Mouse (Mus musculus) ES-E14 (cell line): ENCODE measurements around the gene Ptpn1. TPM values are rescaled to one million over a fixed set of nuclear protein-coding genes. Genes with fewer than 3 reads are reported as not detected.

Experiments
- DNase-seq: peaks from one replicate; pipeline ENCODE4 v3.0.0-alpha.2; 2013; ENCODE audit warnings: low read depth, low spot score
- H3K27ac ChIP-seq: 2 replicates; pipeline ENCODE4 v1.5.1; 2012; ENCODE audit warnings: low read depth, mild to moderate bottlenecking, low read length, moderate library complexity, mixed read lengths; ENCODE audit not compliant: poor library complexity, insufficient read depth, severe bottlenecking
- H3K36me3 ChIP-seq: 2 replicates; pipeline ENCODE4 v1.6.1; 2012; ENCODE audit warnings: mild to moderate bottlenecking, low read length, moderate library complexity, mixed read lengths; ENCODE audit not compliant: control insufficient read depth, poor library complexity, insufficient read depth, severe bottlenecking
- H3K4me1 ChIP-seq, 2 experiments: fragments of 150-350 bp in 1 of 2; sonication (generic) in 1 of 2; 2 replicates each; pipeline ENCODE4 v1.6.1; 2012; ENCODE audit warnings: low read length in 2 of 2, mild to moderate bottlenecking in 1 of 2, mixed read lengths in 1 of 2; ENCODE audit not compliant: control insufficient read depth in 2 of 2, insufficient read depth in 2 of 2, poor library complexity in 1 of 2
- H3K4me3 ChIP-seq, 2 experiments: fragments of 150-350 bp in 1 of 2; sonication (generic) in 1 of 2; 2 replicates each; pipeline ENCODE4 v1.5.1; 2012; ENCODE audit warnings: low read length in 2 of 2, low read depth in 1 of 2, mild to moderate bottlenecking in 1 of 2, mixed read lengths in 1 of 2; ENCODE audit not compliant: insufficient read depth in 1 of 2, poor library complexity in 1 of 2, severe bottlenecking in 1 of 2
- H3K9ac ChIP-seq: 2 replicates; pipeline ENCODE4 v1.6.1; 2012; ENCODE audit warnings: low read depth, mild to moderate bottlenecking, low read length, mixed read lengths; ENCODE audit not compliant: poor library complexity, insufficient read depth, severe bottlenecking
- H3K9me3 ChIP-seq: fragments of 150-350 bp; sonication (generic); 2 replicates; pipeline ENCODE4 v1.6.1; 2012; ENCODE audit warnings: low read depth, mild to moderate bottlenecking, low read length; ENCODE audit not compliant: control insufficient read depth, insufficient read depth
- CHD2 ChIP-seq: IDR thresholded peaks from 2 replicates; pipeline ENCODE4 v1.6.1; 2014; ENCODE audit warnings: mild to moderate bottlenecking, low read depth, low read length, inconsistent platforms
- HCFC1 ChIP-seq: IDR thresholded peaks from 2 replicates; pipeline ENCODE4 v1.6.1; 2012; ENCODE audit warnings: low read length, inconsistent platforms, borderline replicate concordance; ENCODE audit not compliant: insufficient read depth
- MAFK ChIP-seq: IDR thresholded peaks from 2 replicates; pipeline ENCODE4 v1.6.1; 2014; ENCODE audit warnings: mild to moderate bottlenecking, low read depth, low read length, inconsistent platforms; ENCODE audit not compliant: insufficient read depth
- ZC3H11A ChIP-seq: IDR thresholded peaks from 2 replicates; pipeline ENCODE4 v1.6.1; 2012; ENCODE audit warnings: low read depth, mild to moderate bottlenecking, inconsistent platforms, low read length, borderline replicate concordance
- ZNF384 ChIP-seq: IDR thresholded peaks from 2 replicates; pipeline ENCODE4 v1.6.1; 2012; ENCODE audit warnings: low read depth, low read length, inconsistent platforms
- in situ Hi-C, 2 experiments: fragments of 600-800 bp; cut with MboI; formaldehyde crosslinking; loops; one replicate each; pipeline ENCODE4 v1.15.1; 2025; ENCODE audit warnings: low sequenced_read_pairs in 2 of 2, inconsistent platforms in 1 of 2; ENCODE audit not compliant: unreplicated experiment in 2 of 2
- total RNA-seq: library from RNA; depleted of rRNA; stranded (reverse); fragments of 300-350 nt; gene quantifications from 2 replicates; pipeline ENCODE4 v1.2.3, GENCODE M21; 2012

Gene Ptpn1
- total RNA-seq, 1 experiment = 39.9 TPM

DNA sequence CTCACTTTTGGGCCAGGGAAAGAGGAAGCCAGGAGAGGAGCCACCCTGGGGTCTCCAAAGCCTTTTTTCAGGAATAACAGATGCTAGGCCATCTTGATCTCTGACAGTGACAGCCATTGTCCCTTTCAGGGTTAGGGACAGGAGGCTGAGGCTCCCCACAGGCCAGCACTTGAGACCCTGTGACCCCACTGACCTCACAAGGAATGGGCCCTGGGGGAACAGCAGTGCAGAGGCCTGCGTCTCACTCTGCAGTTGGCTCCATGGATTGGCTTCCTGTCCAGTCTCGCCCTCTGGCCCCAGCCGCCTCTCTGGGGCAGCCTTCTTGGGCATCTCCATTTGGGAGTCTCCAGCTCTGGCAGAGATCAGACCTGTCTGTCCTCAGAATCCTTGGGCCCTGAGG lies 76.3 kb downstream of the Ptpn1 start:
- Histone ChIP-seq H3K9me3 (no peaks in the 10 kb centered on the region), H3K9ac (no peak overlapping the region), H3K4me1 (peaks cover 0 to 13% of the 10 kb centered on the region in 2 experiments; a peak in 2 of 4 replicates), H3K27ac (no peak overlapping the region), H3K36me3 (no peaks in the 10 kb centered on the region), H3K4me3 (no peak overlapping the region)
- no peak for TF ChIP-seq ZNF384
- TF ChIP-seq CHD2 = no peak
- no peak for TF ChIP-seq HCFC1
- TF ChIP-seq ZC3H11A = no peak
- no peak for TF ChIP-seq MAFK
- DNase-seq = no peak
- in situ Hi-C loops = no loop called here

DNA sequence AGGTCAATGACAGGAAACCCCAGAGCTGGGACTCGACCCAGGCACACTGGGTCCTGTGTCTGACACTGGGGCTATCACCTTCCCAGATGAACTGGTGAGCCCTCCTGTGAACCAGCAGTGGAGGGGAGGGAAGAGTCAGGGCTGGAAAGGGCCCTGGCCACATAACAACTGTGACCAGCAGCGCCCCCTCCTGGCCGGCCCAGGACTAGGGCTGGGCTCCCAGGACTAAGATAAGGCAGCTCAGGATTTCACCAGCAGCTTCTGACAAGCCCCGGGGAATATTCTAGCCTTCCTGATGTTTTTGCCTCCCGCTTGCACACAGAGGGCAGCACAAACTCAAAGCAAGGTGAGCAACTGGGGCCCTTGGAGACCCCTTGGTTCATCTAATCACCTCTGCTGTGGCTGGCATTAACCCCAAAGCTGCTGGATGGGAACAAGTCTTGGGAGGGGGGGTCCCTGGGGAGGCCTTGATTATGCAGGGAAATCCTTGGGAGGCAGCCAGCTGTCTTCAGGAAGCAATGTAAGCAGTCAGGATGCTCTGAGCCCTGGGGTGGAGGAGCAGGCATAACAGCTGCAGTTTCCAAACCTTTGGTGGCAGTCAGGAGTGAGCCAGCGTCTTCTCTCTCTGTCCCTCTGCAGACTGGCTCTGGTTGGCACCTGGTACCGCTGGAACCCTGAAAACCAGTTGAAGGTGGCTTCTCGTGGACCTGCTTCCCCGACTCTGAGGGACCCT lies 78.2 kb downstream of the Ptpn1 start, which contains the start of gene Ripor3:
TSS of gene Ripor3 (minus strand) at position 683 of the 733 bp plus-strand sequence.
- H3K27ac ChIP-seq = no peak within 1 kb of the TSS
- H3K4me3 ChIP-seq = no peak within 1 kb of the TSS
- in situ Hi-C loops = no loop called here
- no peaks in the 10 kb centered on the region for H3K36me3 ChIP-seq
- TF ChIP-seq CHD2 = no peak
- no peak for TF ChIP-seq ZC3H11A
- H3K4me1 ChIP-seq = peaks cover 0 to 10% of the 10 kb centered on the region in 2 experiments; a peak in 2 of 4 replicates
- DNase-seq = peak; percentile 55
- no peaks in the 10 kb centered on the region for H3K9me3 ChIP-seq
- H3K9ac ChIP-seq = no peak within 1 kb of the TSS

DNA sequence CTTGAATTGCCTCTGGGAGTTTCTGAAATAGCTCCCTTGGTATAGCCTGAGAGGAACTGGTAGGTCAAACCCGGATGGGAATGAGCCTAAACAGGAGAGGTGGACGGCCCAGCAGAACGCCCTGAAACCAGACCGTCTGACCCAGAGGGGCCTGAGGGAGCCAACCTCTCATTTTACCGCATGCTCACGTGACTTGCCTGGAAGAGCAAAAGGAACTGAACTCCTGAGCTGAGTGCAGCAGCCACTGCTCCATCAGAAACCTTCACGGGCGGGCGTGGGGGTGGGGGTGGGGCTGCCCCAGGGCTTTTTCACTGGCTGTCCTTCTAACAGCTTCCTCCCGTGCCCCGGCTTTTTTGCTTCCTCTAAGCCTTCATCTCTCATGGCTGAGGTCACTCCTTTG lies 79.0 kb downstream of the Ptpn1 start:
- H3K27ac ChIP-seq = no peak overlapping the region
- DNase-seq = no peak
- in situ Hi-C loops = no loop called here

DNA sequence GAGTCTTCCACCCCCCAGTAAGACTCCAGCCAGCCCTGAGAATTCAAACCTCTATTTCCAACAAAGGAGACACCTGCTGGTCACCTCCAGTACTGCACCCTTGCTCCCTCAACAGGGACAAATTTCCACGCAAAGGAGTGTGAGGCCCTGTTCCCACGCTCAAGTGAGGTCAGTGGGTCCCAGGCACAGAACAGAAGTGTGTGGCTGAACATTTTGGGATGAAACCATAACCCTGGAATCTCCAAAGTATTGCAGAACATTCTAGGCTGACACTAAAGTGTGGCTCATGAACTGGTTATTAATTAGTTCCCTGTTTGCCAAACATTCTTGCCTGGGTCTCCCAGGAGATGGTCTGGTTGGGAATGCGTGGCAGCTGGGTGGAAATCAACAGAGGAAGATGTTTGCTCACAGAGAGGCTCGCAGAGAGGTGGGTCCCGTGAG lies 85.1 kb downstream of the Ptpn1 start:
- DNase-seq = peak; percentile 47
- no peaks in the 10 kb centered on the region for H3K4me1 ChIP-seq

More for the DNA sequence above, 79.0 kb downstream of the Ptpn1 start:
- no peaks in the 10 kb centered on the region for H3K36me3 ChIP-seq
- H3K4me3 ChIP-seq = no peak overlapping the region
- no peak overlapping the region for H3K9ac ChIP-seq
- TF ChIP-seq HCFC1 (no peak), ZNF384 (no peak), CHD2 (no peak), ZC3H11A (no peak), MAFK (no peak)
- H3K9me3 ChIP-seq = no peaks in the 10 kb centered on the region
- peaks cover 0 to 3% of the 10 kb centered on the region in 2 experiments; a peak in 2 of 4 replicates for H3K4me1 ChIP-seq

DNA sequence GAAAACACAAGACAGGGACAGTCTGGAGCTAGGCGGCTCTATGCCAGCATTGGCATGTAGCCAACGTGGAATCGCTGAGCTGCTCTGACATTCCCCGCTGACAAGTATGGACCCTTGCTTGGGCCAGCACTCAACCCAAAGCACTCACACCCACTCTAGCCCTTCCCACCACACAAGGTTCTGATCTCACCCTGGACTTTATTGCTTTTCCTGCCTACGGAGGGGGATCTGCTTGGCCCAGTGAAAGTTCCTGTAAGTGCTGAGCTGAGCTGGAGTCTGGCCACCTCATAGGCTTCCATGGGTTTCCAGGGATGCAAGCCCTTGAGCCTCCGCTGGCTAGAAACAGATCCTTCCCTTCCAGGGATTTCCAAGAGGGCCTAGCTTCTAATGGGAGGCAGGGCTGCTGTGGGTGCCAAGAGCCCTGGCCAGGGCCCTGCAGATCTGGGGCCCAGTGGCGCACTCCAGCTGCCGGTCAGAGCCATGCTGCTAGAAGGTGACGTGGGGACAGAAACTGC lies 87.4 kb downstream of the Ptpn1 start:
- Histone ChIP-seq H3K9me3 (no peaks in the 10 kb centered on the region), H3K27ac (no peak overlapping the region), H3K9ac (no peak overlapping the region), H3K4me3 (no peak overlapping the region), H3K36me3 (no peaks in the 10 kb centered on the region), H3K4me1 (no peaks in the 10 kb centered on the region)
- TF ChIP-seq HCFC1 (no peak), MAFK (no peak), ZC3H11A (no peak), CHD2 (no peak), ZNF384 (no peak)
- in situ Hi-C loops = no loop called here
- DNase-seq = no peak

More for the DNA sequence above, 85.1 kb downstream of the Ptpn1 start:
- Histone ChIP-seq H3K4me3 (no peak overlapping the region), H3K36me3 (no peaks in the 10 kb centered on the region), H3K9ac (no peak overlapping the region), H3K27ac (no peak overlapping the region), H3K9me3 (no peaks in the 10 kb centered on the region)
- TF ChIP-seq HCFC1 (no peak), ZC3H11A (no peak), CHD2 (no peak), MAFK (no peak), ZNF384 (no peak)
- in situ Hi-C loops = no loop called here
